Mouse (Mus musculus) splenic B cell, adult 2 months (primary cell): ENCODE measurements around the gene Akap1.
"Not testable (repeated sequence)": the region's sequence is repeated elsewhere in the genome, so short reads cannot be mapped to it uniquely, and the experiment has no call there.

Experiments used
- DNase-seq: peaks from one replicate; pipeline ENCODE4 v3.0.0-alpha.2; 2011; ENCODE audit warnings: low read depth, low spot score
- H3K27me3 ChIP-seq: 2 replicates; pipeline ENCODE4 v1.6.1; 2012; ENCODE audit warnings: mild to moderate bottlenecking, low read length, moderate library complexity, mixed read lengths; ENCODE audit not compliant: control insufficient read depth, poor library complexity, insufficient read depth, severe bottlenecking
- H3K36me3 ChIP-seq: 2 replicates; pipeline ENCODE4 v1.6.1; 2012; ENCODE audit warnings: mild to moderate bottlenecking, low read length, moderate library complexity, mixed read lengths; ENCODE audit not compliant: control insufficient read depth, poor library complexity, insufficient read depth, severe bottlenecking

Akap1 gene

DNA sequence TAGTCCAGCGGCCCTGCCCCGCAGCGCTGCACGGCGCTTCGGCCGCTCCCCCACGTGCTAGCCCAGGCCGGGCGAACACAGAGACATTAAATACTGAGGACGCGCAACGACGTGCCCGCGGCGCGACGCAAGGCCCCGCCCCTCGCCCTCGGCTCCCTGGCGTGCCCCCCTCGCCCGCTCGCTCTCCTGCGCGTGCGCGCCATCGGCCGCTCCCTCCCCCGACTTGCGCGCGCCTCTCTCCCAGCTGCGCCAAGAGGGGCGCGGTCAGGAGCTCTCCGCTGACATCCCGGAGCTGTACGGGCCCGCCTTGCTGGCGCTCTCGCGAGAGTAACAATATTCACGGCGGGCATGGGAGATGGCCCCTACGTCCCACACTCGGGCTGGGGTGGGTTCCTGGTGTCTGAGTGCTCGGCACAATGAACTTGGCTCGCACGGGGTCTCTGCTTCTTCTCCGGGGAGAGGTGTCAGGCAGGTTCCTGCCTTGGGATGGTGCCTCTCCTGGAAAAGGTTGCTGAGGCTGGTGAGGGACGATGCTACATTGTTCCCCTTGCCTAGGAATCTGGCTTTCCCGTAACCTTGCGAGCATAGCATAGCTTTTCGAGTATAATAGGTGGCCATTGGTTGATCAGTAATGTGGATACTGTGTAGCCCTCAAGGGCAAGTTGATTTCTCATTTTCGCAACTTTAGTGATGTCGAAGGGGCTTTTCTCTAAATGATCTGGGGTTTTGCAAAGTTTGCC lies at the start of gene Akap1:
Gene Akap1 (minus strand): TSS at position 129 of the 740 bp plus-strand sequence.
- H3K27me3 ChIP-seq = no peaks in the 10 kb centered on the region; the same call in 1 of the 2 replicates
- peak; percentile 70 for DNase-seq
- no peaks in the 10 kb centered on the region for H3K36me3 ChIP-seq

DNA sequence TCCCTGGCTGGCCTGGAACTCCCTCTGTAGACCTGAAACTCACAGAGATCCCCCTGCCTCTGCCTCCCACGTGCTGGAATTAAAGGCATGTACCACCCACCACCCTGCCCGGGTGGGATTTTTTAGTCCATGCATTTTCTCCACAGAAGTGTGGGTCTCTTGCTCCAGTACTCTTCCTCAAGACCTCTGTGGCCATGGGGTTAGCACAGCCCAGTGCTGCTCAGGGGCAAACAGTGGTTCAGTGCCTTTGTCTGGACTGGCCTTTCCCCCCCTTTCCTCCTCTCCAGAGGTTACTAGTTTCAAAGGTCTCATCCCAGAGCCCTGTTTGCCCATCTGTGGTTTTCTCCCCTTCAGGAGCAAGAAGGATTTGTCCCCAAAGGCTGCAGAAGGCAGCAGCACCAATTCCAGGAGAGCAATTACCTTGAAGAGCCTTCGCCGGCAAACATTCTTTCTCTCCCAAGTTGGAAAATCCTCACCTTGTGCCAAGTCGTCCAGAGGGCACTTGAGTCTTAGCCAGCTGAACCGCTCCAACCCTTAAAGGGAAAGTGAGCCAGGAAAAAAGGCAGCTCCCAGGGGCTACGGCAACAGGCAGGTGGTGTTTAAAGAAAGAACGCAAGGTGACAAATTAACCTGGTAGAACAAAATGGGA lies 45.1 kb upstream of the Akap1 start:
- DNase-seq = no peak
- Histone ChIP-seq H3K36me3 (no peaks in the 10 kb centered on the region), H3K27me3 (no peaks in the 10 kb centered on the region)

- H3K27me3 ChIP-seq = no peaks in the 10 kb centered on the region
- no peaks in the 10 kb centered on the region for H3K36me3 ChIP-seq
- peak; percentile 86 for DNase-seq
These were observed 44.3 kb upstream of the Akap1 start for GRCm38 (mm10) chr11:88908557-88909211.

GRCm38 (mm10) chr11:88907886-88908285 lies 43.5 kb upstream of the Akap1 start:
- Histone ChIP-seq H3K27me3 (no peaks in the 10 kb centered on the region), H3K36me3 (no peaks in the 10 kb centered on the region)
- no peak for DNase-seq

GRCm38 (mm10) chr11:88905621-88906020 lies 41.2 kb upstream of the Akap1 start:
- Histone ChIP-seq H3K27me3 (no peaks in the 10 kb centered on the region), H3K36me3 (no peaks in the 10 kb centered on the region)

GRCm38 (mm10) chr11:88904080-88904479 lies 39.7 kb upstream of the Akap1 start:
- no peaks in the 10 kb centered on the region for H3K36me3 ChIP-seq
- no peak for DNase-seq
- H3K27me3 ChIP-seq = no peaks in the 10 kb centered on the region

More at GRCm38 (mm10) chr11:88905621-88906020, 41.2 kb upstream of the Akap1 start:
- DNase-seq = no peak

GRCm38 (mm10) chr11:88902762-88903161 lies 38.4 kb upstream of the Akap1 start:
- DNase-seq = no peak
- no peaks in the 10 kb centered on the region for H3K36me3 ChIP-seq
- no peaks in the 10 kb centered on the region for H3K27me3 ChIP-seq

- Histone ChIP-seq H3K27me3 (no peaks in the 10 kb centered on the region), H3K36me3 (no peaks in the 10 kb centered on the region)
- DNase-seq = no peak
These were observed 37.0 kb upstream of the Akap1 start for GRCm38 (mm10) chr11:88901341-88901802.

GRCm38 (mm10) chr11:88899561-88899960 lies 35.2 kb upstream of the Akap1 start:
- Histone ChIP-seq H3K36me3 (no peaks in the 10 kb centered on the region), H3K27me3 (no peaks in the 10 kb centered on the region)
- no peak for DNase-seq

GRCm38 (mm10) chr11:88898380-88898763 lies 34.0 kb upstream of the Akap1 start:
- no peaks in the 10 kb centered on the region for H3K27me3 ChIP-seq
- no peak for DNase-seq
- H3K36me3 ChIP-seq = no peaks in the 10 kb centered on the region

DNA sequence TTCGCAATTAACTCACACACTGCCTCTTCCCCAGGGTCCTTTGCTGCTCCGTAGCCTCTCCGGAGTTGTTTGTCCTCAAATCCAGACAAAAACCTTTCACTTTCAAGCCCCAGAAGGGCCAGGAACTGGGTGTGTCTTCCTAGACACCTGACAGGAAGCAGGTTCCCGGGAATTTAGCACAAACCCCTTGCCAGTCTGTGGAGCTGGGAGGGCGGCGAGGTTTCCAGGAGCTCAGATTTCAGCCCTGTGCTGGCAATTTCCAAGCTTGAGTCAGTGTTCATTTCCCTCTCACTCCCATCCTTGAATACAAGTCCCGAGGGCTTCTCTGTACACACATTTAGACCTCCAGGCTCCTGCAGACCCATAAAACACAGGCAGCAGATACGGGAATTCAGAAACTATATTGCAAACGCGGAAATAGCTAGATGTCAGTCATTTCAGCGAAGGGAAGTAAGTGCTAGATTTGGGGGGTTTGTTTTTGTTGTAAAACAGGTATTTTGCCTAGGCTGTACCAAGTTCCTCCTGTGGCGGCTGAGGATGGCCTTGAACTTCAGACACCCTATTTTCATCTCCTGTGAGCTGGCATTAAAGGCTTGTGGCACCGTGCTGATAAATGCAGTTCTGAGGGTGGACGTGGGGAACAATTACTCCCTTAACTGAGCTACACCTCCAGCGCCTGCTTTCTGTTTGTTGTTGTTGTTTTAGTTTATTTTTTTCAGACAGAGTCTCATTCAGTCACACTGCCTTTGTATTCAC lies 33.4 kb upstream of the Akap1 start:
- DNase-seq = no peak
- Histone ChIP-seq H3K27me3 (no peaks in the 10 kb centered on the region), H3K36me3 (no peaks in the 10 kb centered on the region)

DNA sequence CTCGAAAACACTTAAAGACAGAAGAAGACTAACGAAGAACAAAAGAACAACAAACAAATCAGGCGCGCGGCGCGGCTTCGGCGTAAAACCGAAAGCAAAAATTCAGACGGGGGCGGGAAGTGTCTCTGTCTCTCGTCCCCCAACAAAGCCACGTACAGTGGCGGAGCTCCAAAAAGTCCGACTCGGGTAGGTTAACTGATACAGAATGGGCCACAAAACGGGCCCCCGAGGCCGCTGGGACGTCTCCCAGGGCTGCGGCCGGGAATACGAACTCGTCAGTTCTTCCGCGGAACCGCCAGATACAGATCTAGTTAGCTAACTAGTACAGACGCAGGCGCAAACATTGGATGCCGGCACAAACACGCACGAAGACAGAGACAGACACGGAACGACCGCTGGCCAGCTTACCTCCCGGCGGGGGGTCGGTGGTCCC lies 31.4 kb upstream of the Akap1 start:
- H3K27me3 ChIP-seq, DNase-seq, H3K36me3 ChIP-seq: not testable (repeated sequence)

DNA sequence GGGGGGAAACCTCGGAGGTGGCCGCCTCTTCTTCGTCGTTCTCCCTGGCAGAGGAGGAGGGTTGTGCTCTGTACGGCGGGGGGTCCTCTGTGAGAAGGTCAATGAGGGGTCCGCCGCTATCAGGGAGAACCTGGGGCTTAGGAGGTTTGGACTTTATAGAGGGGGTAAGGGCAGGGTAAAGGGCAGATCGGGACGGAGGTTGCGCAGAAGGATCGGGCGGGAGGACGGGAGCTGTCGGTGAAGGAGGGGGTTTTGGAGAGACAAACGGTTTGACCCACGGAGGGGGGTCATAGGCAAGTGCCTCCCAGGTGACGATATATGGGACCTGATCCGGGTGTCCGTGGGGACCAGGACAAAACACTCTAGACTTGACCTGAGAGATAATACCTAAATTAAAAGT lies 30.8 kb upstream of the Akap1 start:
- not testable (repeated sequence) for H3K27me3 ChIP-seq, DNase-seq, H3K36me3 ChIP-seq

DNA sequence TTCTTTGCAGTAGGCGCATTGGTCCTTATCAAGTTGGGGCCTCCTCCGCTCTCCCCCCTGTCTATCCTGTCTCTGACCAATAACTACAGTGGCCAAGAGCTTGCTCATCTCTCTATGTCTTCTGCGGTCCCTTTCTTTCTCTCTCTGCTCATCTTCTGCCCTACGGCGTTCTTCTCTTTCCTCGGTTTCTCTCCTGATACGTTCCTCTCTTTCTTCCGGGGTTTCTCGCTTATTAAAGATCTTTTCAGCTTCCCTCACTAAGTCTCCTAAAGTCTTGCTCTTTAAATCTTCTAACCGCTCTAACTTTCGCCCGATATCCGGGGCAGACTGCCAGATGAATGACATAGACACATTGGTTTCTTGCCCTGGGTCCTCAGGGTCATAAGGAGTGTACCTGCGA lies 29.9 kb upstream of the Akap1 start:
- H3K36me3 ChIP-seq, DNase-seq, H3K27me3 ChIP-seq: not testable (repeated sequence)
